Mouse (Mus musculus): ENCODE measurements around the gene 6030408B16Rik. TPM values are rescaled to one million over a fixed set of nuclear protein-coding genes. Genes with fewer than 3 reads are reported as not detected.

The 6030408B16Rik gene
- polyA plus RNA-seq, 1 experiment from 2014 or later: 0.48 TPM

- Histone ChIP-seq H3K4me2 (replicated peaks; ENCODE audit: low read depth) (no peak overlapping the region), H3K27me3 (replicated peaks; ENCODE audit: control insufficient read depth, insufficient read depth, low read length) (no peaks in the 10 kb centered on the region), H3K36me3 (ENCODE audit: control insufficient read depth, insufficient read depth) (no peaks in the 10 kb centered on the region), H3K27ac (ENCODE audit: low read depth, low read length) (no peak overlapping the region), H3K4me1 (replicated peaks; ENCODE audit: control insufficient read depth, insufficient read depth, low read length) (no peaks in the 10 kb centered on the region), H3K4me3 (ENCODE audit: low read depth, low read length) (no peak overlapping the region), H3K9me3 (ENCODE audit: control insufficient read depth) (no peaks in the 10 kb centered on the region), H3K9ac (ENCODE audit: low read depth, low read length) (no peak overlapping the region)
- no peak for TF ChIP-seq CTCF (IDR thresholded peaks at IDR 0.05; ENCODE audit: low read depth)
- 33% methylated on average over 5 of the region's 5 CpGs for WGBS
- ATAC-seq: no peak
Measured at GRCm38 (mm10) chr15:101309493-101309892, 16.5 kb downstream of the 6030408B16Rik start.

GRCm38 (mm10) chr15:101311087-101311770, 18.2 kb downstream of the 6030408B16Rik start:
- WGBS: 44% methylated on average over 14 of the region's 15 CpGs
- no peak overlapping the region for H3K27ac ChIP-seq (ENCODE audit: low read depth, low read length)
- H3K9ac ChIP-seq (ENCODE audit: low read depth, low read length): no peak overlapping the region
- H3K4me1 ChIP-seq (replicated peaks; ENCODE audit: control insufficient read depth, insufficient read depth, low read length): no peaks in the 10 kb centered on the region
- H3K36me3 ChIP-seq (ENCODE audit: control insufficient read depth, insufficient read depth): no peaks in the 10 kb centered on the region
- no peak overlapping the region for H3K4me2 ChIP-seq (replicated peaks; ENCODE audit: low read depth)
- ATAC-seq: no peak
- H3K27me3 ChIP-seq (replicated peaks; ENCODE audit: control insufficient read depth, insufficient read depth, low read length): no peaks in the 10 kb centered on the region
- H3K9me3 ChIP-seq (ENCODE audit: control insufficient read depth): no peaks in the 10 kb centered on the region
- H3K4me3 ChIP-seq (ENCODE audit: low read depth, low read length): no peak overlapping the region
- no peak for TF ChIP-seq CTCF (IDR thresholded peaks at IDR 0.05; ENCODE audit: low read depth)

GRCm38 (mm10) chr15:101312006-101312405, 19.0 kb downstream of the 6030408B16Rik start:
- ATAC-seq: no peak
- no peak overlapping the region for H3K4me3 ChIP-seq (ENCODE audit: low read depth, low read length)
- no peak overlapping the region for H3K4me2 ChIP-seq (replicated peaks; ENCODE audit: low read depth)
- no peak overlapping the region for H3K27ac ChIP-seq (ENCODE audit: low read depth, low read length)
- TF ChIP-seq CTCF (IDR thresholded peaks at IDR 0.05; ENCODE audit: low read depth): no peak
- no peaks in the 10 kb centered on the region for H3K4me1 ChIP-seq (replicated peaks; ENCODE audit: control insufficient read depth, insufficient read depth, low read length)
- H3K9me3 ChIP-seq (ENCODE audit: control insufficient read depth): no peaks in the 10 kb centered on the region
- no peaks in the 10 kb centered on the region for H3K36me3 ChIP-seq (ENCODE audit: control insufficient read depth, insufficient read depth)
- H3K9ac ChIP-seq (ENCODE audit: low read depth, low read length): no peak overlapping the region
- H3K27me3 ChIP-seq (replicated peaks; ENCODE audit: control insufficient read depth, insufficient read depth, low read length): no peaks in the 10 kb centered on the region
- WGBS: 73% methylated on average over 6 of the region's 6 CpGs

- no peak overlapping the region for H3K4me3 ChIP-seq (ENCODE audit: low read depth, low read length)
Measured at GRCm38 (mm10) chr15:101315378-101315777, 22.4 kb downstream of the 6030408B16Rik start.

GRCm38 (mm10) chr15:101315832-101316231, 22.8 kb downstream of the 6030408B16Rik start:
- H3K9ac ChIP-seq (ENCODE audit: low read depth, low read length): no peak overlapping the region
- H3K27ac ChIP-seq (ENCODE audit: low read depth, low read length): no peak overlapping the region
- no peaks in the 10 kb centered on the region for H3K4me1 ChIP-seq (replicated peaks; ENCODE audit: control insufficient read depth, insufficient read depth, low read length)
- no peaks in the 10 kb centered on the region for H3K27me3 ChIP-seq (replicated peaks; ENCODE audit: control insufficient read depth, insufficient read depth, low read length)
- peak; percentile 60; the same call in 1 of the 2 replicates for ATAC-seq
- H3K9me3 ChIP-seq (ENCODE audit: control insufficient read depth): no peaks in the 10 kb centered on the region
- TF ChIP-seq CTCF (IDR thresholded peaks at IDR 0.05; ENCODE audit: low read depth): peak; percentile 96
- no peaks in the 10 kb centered on the region for H3K36me3 ChIP-seq (ENCODE audit: control insufficient read depth, insufficient read depth)
- 2% methylated on average over 11 of the region's 11 CpGs for WGBS
- H3K4me2 ChIP-seq (replicated peaks; ENCODE audit: low read depth): peak overlapping the region; percentile 63
- H3K4me3 ChIP-seq (ENCODE audit: low read depth, low read length): peak overlapping the region; percentile 25; the same call in 1 of the 2 replicates

More at GRCm38 (mm10) chr15:101315378-101315777, 22.4 kb downstream of the 6030408B16Rik start:
- Histone ChIP-seq H3K4me1 (replicated peaks; ENCODE audit: control insufficient read depth, insufficient read depth, low read length) (no peaks in the 10 kb centered on the region), H3K27me3 (replicated peaks; ENCODE audit: control insufficient read depth, insufficient read depth, low read length) (no peaks in the 10 kb centered on the region), H3K4me2 (replicated peaks; ENCODE audit: low read depth) (no peak overlapping the region), H3K36me3 (ENCODE audit: control insufficient read depth, insufficient read depth) (no peaks in the 10 kb centered on the region), H3K9me3 (ENCODE audit: control insufficient read depth) (no peaks in the 10 kb centered on the region), H3K27ac (ENCODE audit: low read depth, low read length) (no peak overlapping the region), H3K9ac (ENCODE audit: low read depth, low read length) (no peak overlapping the region)
- ATAC-seq: no peak
- WGBS: 86% methylated on average over 4 of the region's 4 CpGs
- no peak for TF ChIP-seq CTCF (IDR thresholded peaks at IDR 0.05; ENCODE audit: low read depth)

- no peak for ATAC-seq
- no peaks in the 10 kb centered on the region for H3K36me3 ChIP-seq (ENCODE audit: control insufficient read depth, insufficient read depth)
- H3K4me1 ChIP-seq (replicated peaks; ENCODE audit: control insufficient read depth, insufficient read depth, low read length): no peaks in the 10 kb centered on the region
- H3K9ac ChIP-seq (ENCODE audit: low read depth, low read length): no peak overlapping the region
- WGBS: 65% methylated on average over 13 of the region's 13 CpGs
- no peak overlapping the region for H3K27ac ChIP-seq (ENCODE audit: low read depth, low read length)
- H3K9me3 ChIP-seq (ENCODE audit: control insufficient read depth): no peaks in the 10 kb centered on the region
- H3K4me2 ChIP-seq (replicated peaks; ENCODE audit: low read depth): peak overlapping the region; percentile 63; the same call in 1 of the 2 replicates
- H3K4me3 ChIP-seq (ENCODE audit: low read depth, low read length): no peak overlapping the region; the same call in 1 of the 2 replicates
- no peaks in the 10 kb centered on the region for H3K27me3 ChIP-seq (replicated peaks; ENCODE audit: control insufficient read depth, insufficient read depth, low read length)
- no peak for TF ChIP-seq CTCF (IDR thresholded peaks at IDR 0.05; ENCODE audit: low read depth)
Measured at GRCm38 (mm10) chr15:101316279-101316912, 23.4 kb downstream of the 6030408B16Rik start.

All from intestine, postnatal 0 days (tissue).